Mouse (Mus musculus): ENCODE data around the gene 1700011L22Rik.

Gene 1700011L22Rik

GRCm38 (mm10) chr8:79248470-79248869 lies at the start of gene 1700011L22Rik:
Gene 1700011L22Rik, minus strand, starts transcription at chr8:79248570.
- no peak for DNase-seq (ENCODE audit: low read depth, low spot score)

GRCm38 (mm10) chr8:79297763-79298162 lies 49.4 kb upstream of the 1700011L22Rik start:
- peak; percentile 77 for DNase-seq (ENCODE audit: low read depth, low spot score)

- DNase-seq (ENCODE audit: low read depth, low spot score): peak; percentile 29
These were observed 47.1 kb upstream of the 1700011L22Rik start for GRCm38 (mm10) chr8:79295276-79296105.

GRCm38 (mm10) chr8:79294610-79295275 lies 46.4 kb upstream of the 1700011L22Rik start, which contains the start of gene Mmaa:
Gene Mmaa, minus strand, starts transcription at chr8:79294937.
- peak; percentile 98 for DNase-seq (ENCODE audit: low read depth, low spot score)

GRCm38 (mm10) chr8:79293841-79294240 lies 45.5 kb upstream of the 1700011L22Rik start:
- no peak for DNase-seq (ENCODE audit: low read depth, low spot score)

GRCm38 (mm10) chr8:79292712-79293264 lies 44.4 kb upstream of the 1700011L22Rik start:
- DNase-seq (ENCODE audit: low read depth, low spot score): no peak

- DNase-seq (ENCODE audit: low read depth, low spot score): no peak
These were observed 41.2 kb upstream of the 1700011L22Rik start for GRCm38 (mm10) chr8:79289592-79289991.

GRCm38 (mm10) chr8:79288681-79289080 lies 40.3 kb upstream of the 1700011L22Rik start:
- DNase-seq (ENCODE audit: low read depth, low spot score): no peak

- no peak for DNase-seq (ENCODE audit: low read depth, low spot score)
These were observed 39.9 kb upstream of the 1700011L22Rik start for GRCm38 (mm10) chr8:79288250-79288649.

GRCm38 (mm10) chr8:79286424-79286823 lies 38.1 kb upstream of the 1700011L22Rik start:
- no peak for DNase-seq (ENCODE audit: low read depth, low spot score)

GRCm38 (mm10) chr8:79284626-79285025 lies 36.3 kb upstream of the 1700011L22Rik start:
- DNase-seq (ENCODE audit: low read depth, low spot score): no peak

- no peak for DNase-seq (ENCODE audit: low read depth, low spot score)
These were observed 33.1 kb upstream of the 1700011L22Rik start for GRCm38 (mm10) chr8:79281376-79281890.

- DNase-seq (ENCODE audit: low read depth, low spot score): no peak
These were observed 29.0 kb upstream of the 1700011L22Rik start for GRCm38 (mm10) chr8:79277264-79277870.

- no peak for DNase-seq (ENCODE audit: low read depth, low spot score)
These were observed 26.6 kb upstream of the 1700011L22Rik start for GRCm38 (mm10) chr8:79274940-79275339.

- DNase-seq (ENCODE audit: low read depth, low spot score): no peak
These were observed 25.4 kb upstream of the 1700011L22Rik start for GRCm38 (mm10) chr8:79273776-79274175.

GRCm38 (mm10) chr8:79272676-79273075 lies 24.3 kb upstream of the 1700011L22Rik start:
- DNase-seq (ENCODE audit: low read depth, low spot score): peak; percentile 11

- DNase-seq (ENCODE audit: low read depth, low spot score): no peak
These were observed 20.6 kb upstream of the 1700011L22Rik start for GRCm38 (mm10) chr8:79268921-79269320.

GRCm38 (mm10) chr8:79261920-79262319 lies 13.6 kb upstream of the 1700011L22Rik start:
- DNase-seq (ENCODE audit: low read depth, low spot score): no peak

- DNase-seq (ENCODE audit: low read depth, low spot score): no peak
These were observed 7.8 kb upstream of the 1700011L22Rik start for GRCm38 (mm10) chr8:79256076-79256705.

GRCm38 (mm10) chr8:79253742-79254141 lies 5.4 kb upstream of the 1700011L22Rik start:
- no peak for DNase-seq (ENCODE audit: low read depth, low spot score)

- no peak for DNase-seq (ENCODE audit: low read depth, low spot score)
These were observed 4.9 kb downstream of the 1700011L22Rik start for GRCm38 (mm10) chr8:79243422-79243821.
